Mouse (Mus musculus): Measurements from ENCODE around the gene Gm11213. TPM values are rescaled to one million over a fixed set of nuclear protein-coding genes. Genes with fewer than 3 reads are reported as not detected.

Gene Gm11213
- not detected in 2 replicates for polyA plus RNA-seq (2021; fragmentation: Nextera tagmentation)
- long read RNA-seq, experiment 1: 0 reads
- long read RNA-seq, experiment 2: 0 reads

GRCm38 (mm10) chr4:63604945-63605344 is at the start of gene Gm11213:
Gene Gm11213, minus strand, starts transcription at chr4:63605261.

GRCm38 (mm10) chr4:63622378-63622835 is 17.3 kb upstream of the Gm11213 start, which contains the start of gene Tex48:
Gene Tex48, minus strand, starts transcription at chr4:63622428.

GRCm38 (mm10) chr4:63558407-63559081 is 46.5 kb downstream of the Gm11213 start, which contains the start of gene Tmem268:
Gene Tmem268, plus strand, starts transcription at chr4:63558781.

Other genes with a start within 250 kb of the Gm11213 start
- not detected in 2 replicates for gene Orm3, start 249.1 kb downstream of the Gm11213 start, polyA plus RNA-seq (2021; fragmentation: Nextera tagmentation)
- gene Orm2, start 242.8 kb downstream of the Gm11213 start, polyA plus RNA-seq (2021; fragmentation: Nextera tagmentation): not detected in 2 replicates
- 0.72 and 0.83 TPM in 2 replicates for gene Akna, start 201.9 kb downstream of the Gm11213 start, polyA plus RNA-seq (2021; fragmentation: Nextera tagmentation)
- 4.0 and 9.7 TPM in 2 replicates for gene Whrn, start 109.3 kb downstream of the Gm11213 start, polyA plus RNA-seq (2021; fragmentation: Nextera tagmentation)
- gene Atp6v1g1, start 60.5 kb downstream of the Gm11213 start, polyA plus RNA-seq (2021; fragmentation: Nextera tagmentation): 314 and 330 TPM in 2 replicates
- 8.0 and 9.5 TPM in 2 replicates for gene Tmem268, start 46.5 kb downstream of the Gm11213 start, polyA plus RNA-seq (2021; fragmentation: Nextera tagmentation)
- not detected in 2 replicates for gene Tex48, start 17.2 kb upstream of the Gm11213 start, polyA plus RNA-seq (2021; fragmentation: Nextera tagmentation)
- not detected in 2 replicates for gene Gm11214, start 58.1 kb upstream of the Gm11213 start, polyA plus RNA-seq (2021; fragmentation: Nextera tagmentation)
- not detected in 2 replicates for gene Tnfsf15, start 139.9 kb upstream of the Gm11213 start, polyA plus RNA-seq (2021; fragmentation: Nextera tagmentation)